Comparison of ENCODE assay signal across 8 mouse cellular contexts in the genomic region with DNA sequence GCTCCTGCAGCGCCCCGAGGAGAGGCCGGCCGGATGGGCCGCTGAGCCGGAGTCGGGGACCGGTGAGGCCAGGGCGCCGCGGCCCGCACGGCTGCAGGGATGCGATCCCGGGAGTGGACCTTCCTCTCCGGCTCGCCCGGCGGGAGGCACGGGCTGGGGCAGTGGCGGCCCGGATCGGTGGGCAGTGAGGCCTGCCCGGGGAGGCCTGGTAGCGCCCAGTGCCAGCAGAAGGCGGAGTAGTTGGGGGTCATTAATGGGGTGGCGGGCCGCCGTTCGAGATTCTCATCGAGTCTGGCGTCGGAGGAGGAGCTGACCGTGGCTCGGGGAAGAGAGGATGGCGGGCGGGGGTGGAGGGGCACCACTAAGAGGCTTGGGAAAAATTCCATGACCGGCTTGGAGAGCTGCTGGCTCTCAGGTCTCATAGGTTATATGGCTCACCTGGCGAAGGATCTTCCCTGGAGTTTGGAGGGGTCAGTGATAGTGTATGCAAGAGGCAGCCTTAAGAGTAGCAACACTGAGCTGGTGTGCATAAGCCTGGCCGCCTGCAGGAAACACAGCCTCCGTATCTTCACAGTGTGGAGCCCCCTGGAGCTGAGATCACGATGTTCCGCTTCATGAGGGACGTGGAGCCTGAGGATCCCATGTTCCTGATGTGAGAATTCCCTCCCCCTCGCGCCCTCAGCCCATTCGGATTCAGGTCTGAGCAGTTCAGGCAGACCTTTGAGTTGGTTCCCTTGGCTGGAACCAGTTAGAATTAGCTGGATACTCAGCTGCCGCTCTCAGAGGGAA. TPM values are rescaled to one million over a fixed set of nuclear protein-coding genes. Genes with fewer than 3 reads are reported as not detected.
A peak's percentile ranks its signal among the peaks of the same experiment; 100 is the strongest.
DNase-seq lines count a peak whose midpoint lies in the region; ATAC-seq and TF ChIP-seq lines count a peak whose summit lies in the region.

No protein-coding gene starts in this region.

- no peak for ATAC-seq in G1E (ENCODE audit: extremely low read depth, insufficient number of reproducible peaks, low FRiP score, poor library complexity, severe bottlenecking)
- peak; percentile 23 for ATAC-seq in embryonic facial prominence, embryonic 14.5 days (ENCODE audit: low read depth)
- peak; percentile 21; the same call in 1 of the 2 replicates for ATAC-seq in hindbrain, embryonic 14.5 days (ENCODE audit: low FRiP score)
- ATAC-seq in liver, embryonic 12.5 days, result no peak; the same call in 1 of the 2 replicates

- H3K27ac ChIP-seq in heart, adult 2 months, result peak overlapping the region; percentile 96
- H3K27ac ChIP-seq in embryonic facial prominence, embryonic 14.5 days (replicated peaks; ENCODE audit: low read depth, low read length), result peak overlapping the region; percentile 97
- peak overlapping the region; percentile 95 for H3K27ac ChIP-seq in hindbrain, embryonic 14.5 days
- peak overlapping the region; percentile 91 for H3K27ac ChIP-seq in liver, embryonic 12.5 days

- H3K79me2 ChIP-seq in heart, adult 2 months (replicated peaks; ENCODE audit: control insufficient read depth, insufficient read depth, low read length), result no peaks in the 10 kb centered on the region

- peak; percentile 27 for TF ChIP-seq CTCF in heart, adult 2 months (IDR thresholded peaks at IDR 0.05)
- no peak for TF ChIP-seq CTCF in G1E (IDR thresholded peaks at IDR 0.05; ENCODE audit: low read depth, low read length)

- no peaks in the 10 kb centered on the region for H3K27me3 ChIP-seq in heart, adult 2 months (ENCODE audit: control insufficient read depth, insufficient read depth, low read length)
- H3K27me3 ChIP-seq in G1E (ENCODE audit: insufficient read depth, low read length), result peaks cover 2% of the 10 kb centered on the region
- H3K27me3 ChIP-seq in embryonic facial prominence, embryonic 14.5 days (replicated peaks; ENCODE audit: control insufficient read depth, insufficient read depth, low read length), result no peaks in the 10 kb centered on the region
- H3K27me3 ChIP-seq in hindbrain, embryonic 14.5 days (ENCODE audit: control insufficient read depth, insufficient read depth, low read length), result no peaks in the 10 kb centered on the region
- H3K27me3 ChIP-seq in liver, embryonic 12.5 days (replicated peaks), result no peaks in the 10 kb centered on the region

- TF ChIP-seq EP300 in heart, adult 2 months (IDR thresholded peaks at IDR 0.05; ENCODE audit: insufficient read depth, low read depth, low read length), result no peak

- H3K4me2 ChIP-seq in embryonic facial prominence, embryonic 14.5 days (ENCODE audit: low read depth, low read length), result peak overlapping the region; percentile 92
- peak overlapping the region; percentile 81 for H3K4me2 ChIP-seq in hindbrain, embryonic 14.5 days (replicated peaks)
- H3K4me2 ChIP-seq in liver, embryonic 12.5 days, result peak overlapping the region; percentile 86

- H3K4me3 ChIP-seq in heart, adult 2 months, result peak overlapping the region; percentile 98
- peak overlapping the region; percentile 98 for H3K4me3 ChIP-seq in G1E (ENCODE audit: low read depth, low read length)
- peak overlapping the region; percentile 98 for H3K4me3 ChIP-seq in embryonic facial prominence, embryonic 14.5 days (ENCODE audit: low read depth, low read length)
- peak overlapping the region; percentile 96 for H3K4me3 ChIP-seq in hindbrain, embryonic 14.5 days (replicated peaks; ENCODE audit: low read length)
- peak overlapping the region; percentile 96 for H3K4me3 ChIP-seq in liver, embryonic 12.5 days

- peak overlapping the region; percentile 98 for H3K9ac ChIP-seq in heart, adult 2 months (ENCODE audit: low read depth, low read length)
- H3K9ac ChIP-seq in embryonic facial prominence, embryonic 14.5 days (ENCODE audit: low read depth, low read length), result peak overlapping the region; percentile 97
- peak overlapping the region; percentile 98 for H3K9ac ChIP-seq in hindbrain, embryonic 14.5 days
- peak overlapping the region; percentile 97 for H3K9ac ChIP-seq in liver, embryonic 12.5 days

- intact Hi-C loops in heart, adult 2 months (cut with DNase I), result loop anchor here (2.0 kb wide), 2 partner anchors 33 to 77 kb away; partner anchors contain the start of genes Cops7a and Zfp384
- intact Hi-C loops in heart, postnatal 36 days (cut with DNase I), result loop anchor here (2.0 kb wide), 2 partner anchors 33 to 77 kb away; partner anchors contain the start of genes Cops7a and Zfp384

- H3K36me3 ChIP-seq in heart, adult 2 months (ENCODE audit: control insufficient read depth, insufficient read depth, low read length), result peaks cover 4% of the 10 kb centered on the region
- H3K36me3 ChIP-seq in G1E (replicated peaks), result peaks cover 47% of the 10 kb centered on the region
- H3K36me3 ChIP-seq in embryonic facial prominence, embryonic 14.5 days (ENCODE audit: control insufficient read depth, insufficient read depth, low read length), result peaks cover 43% of the 10 kb centered on the region
- peaks cover 38% of the 10 kb centered on the region for H3K36me3 ChIP-seq in hindbrain, embryonic 14.5 days (replicated peaks; ENCODE audit: control insufficient read depth, insufficient read depth)
- peaks cover 41% of the 10 kb centered on the region for H3K36me3 ChIP-seq in liver, embryonic 12.5 days

- peaks cover 8% of the 10 kb centered on the region for H3K4me1 ChIP-seq in heart, adult 2 months (ENCODE audit: control insufficient read depth, insufficient read depth, low read length)
- H3K4me1 ChIP-seq in G1E (ENCODE audit: insufficient read depth, low read depth, low read length), result peaks cover 43% of the 10 kb centered on the region
- peaks cover 17% of the 10 kb centered on the region for H3K4me1 ChIP-seq in embryonic facial prominence, embryonic 14.5 days (ENCODE audit: control insufficient read depth, insufficient read depth, low read length)
- peaks cover 11% of the 10 kb centered on the region for H3K4me1 ChIP-seq in hindbrain, embryonic 14.5 days (replicated peaks; ENCODE audit: control insufficient read depth, insufficient read depth, low read length)
- H3K4me1 ChIP-seq in liver, embryonic 12.5 days, result peaks cover 36% of the 10 kb centered on the region

- H3K9me3 ChIP-seq in G1E (replicated peaks), result no peaks in the 10 kb centered on the region
- H3K9me3 ChIP-seq in embryonic facial prominence, embryonic 14.5 days (ENCODE audit: control insufficient read depth, low read length), result no peaks in the 10 kb centered on the region
- no peaks in the 10 kb centered on the region for H3K9me3 ChIP-seq in hindbrain, embryonic 14.5 days (ENCODE audit: control insufficient read depth, low read length)
- no peaks in the 10 kb centered on the region for H3K9me3 ChIP-seq in liver, embryonic 12.5 days (replicated peaks)

- no peak for DNase-seq in heart, adult 2 months
- DNase-seq in heart, postnatal 36 days, result no peak
- DNase-seq in G1E (ENCODE audit: low spot score), result peak; percentile 56
- DNase-seq in embryonic facial prominence, embryonic 14.5 days (ENCODE audit: low spot score), result peak; percentile 78
- peak; percentile 44 for DNase-seq in hindbrain, embryonic 14.5 days (ENCODE audit: low spot score)
- DNase-seq in retina, embryonic 14.5 days (ENCODE audit: low spot score), result peak; percentile 59
- no peak for DNase-seq in gastrocnemius, adult 18-20 months (ENCODE audit: low spot score)

- WGBS in heart, adult 2 months, result 2% methylated on average over 48 of the region's 48 CpGs
- under 1% methylated on average over 40 of the region's 48 CpGs for WGBS in embryonic facial prominence, embryonic 14.5 days
- under 1% methylated on average over 48 of the region's 48 CpGs for WGBS in hindbrain, embryonic 14.5 days
- WGBS in liver, embryonic 12.5 days (ENCODE audit: insufficient replicate concordance), result 2% methylated on average over 48 of the region's 48 CpGs

- TF ChIP-seq POLR2A in heart, adult 2 months (IDR thresholded peaks at IDR 0.05; ENCODE audit: insufficient read depth, low read depth, low read length), result no peak

RNA-seq across cellular contexts. Expression of gene Mlf2, which starts 0.5 kb away (rescaled TPM):
- 100 to 1,000 TPM; 179 to 194 TPM for total RNA-seq in heart, adult 2 months (2021)
- polyA plus RNA-seq in heart, adult 2 months (2012; rRNA removed), result 259 and 275 TPM in 2 replicates
- total RNA-seq in heart, postnatal 36 days (2021), result 100 to 1,000 TPM; 195 to 197 TPM
- total RNA-seq in G1E (2014; fragmentation: Nextera tagmentation), result 167 and 180 TPM in 2 replicates
- total RNA-seq in G1E (2017), result 86.5 and 99.2 TPM in 2 replicates
- polyA plus RNA-seq in G1E (2012), result 269 and 293 TPM in 2 replicates
- 346 and 352 TPM in 2 replicates for polyA plus RNA-seq in embryonic facial prominence, embryonic 14.5 days (2014; fragmentation: Nextera tagmentation; extraction: Ambion mirVana)
- 577 and 614 TPM in 2 replicates for polyA plus RNA-seq in hindbrain, embryonic 14.5 days (2014; fragmentation: Nextera tagmentation; extraction: Ambion mirVana)
- polyA plus RNA-seq in liver, embryonic 12.5 days (2016; fragmentation: Nextera tagmentation; extraction: Ambion mirVana), result 178 and 187 TPM in 2 replicates
- total RNA-seq in gastrocnemius, adult 18-20 months (2021), result 100 to 1,000 TPM; 196 to 205 TPM

RNA-seq across cellular contexts. Expression of gene Ptms, which starts 11.8 kb away (rescaled TPM):
- total RNA-seq in heart, adult 2 months (2021), result 100 to 1,000 TPM; 154 to 163 TPM
- 547 and 614 TPM in 2 replicates for polyA plus RNA-seq in heart, adult 2 months (2012; rRNA removed)
- total RNA-seq in heart, postnatal 36 days (2021), result 100 to 1,000 TPM; 192 to 194 TPM
- 5.6 and 6.3 TPM in 2 replicates for total RNA-seq in G1E (2014; fragmentation: Nextera tagmentation)
- 84.9 and 86.4 TPM in 2 replicates for total RNA-seq in G1E (2017)
- polyA plus RNA-seq in G1E (2012), result 34.1 and 43.1 TPM in 2 replicates
- 255 and 263 TPM in 2 replicates for polyA plus RNA-seq in embryonic facial prominence, embryonic 14.5 days (2014; fragmentation: Nextera tagmentation; extraction: Ambion mirVana)
- 674 and 707 TPM in 2 replicates for polyA plus RNA-seq in hindbrain, embryonic 14.5 days (2014; fragmentation: Nextera tagmentation; extraction: Ambion mirVana)
- 64.5 and 66.7 TPM in 2 replicates for polyA plus RNA-seq in liver, embryonic 12.5 days (2016; fragmentation: Nextera tagmentation; extraction: Ambion mirVana)
- total RNA-seq in gastrocnemius, adult 18-20 months (2021), result 100 to 1,000 TPM in 1 of 2 experiments, 10 to 100 TPM in 1; 64.3 to 105 TPM

RNA-seq across cellular contexts. Expression of gene Lag3, which starts 20.2 kb away (rescaled TPM):
- under 1 TPM; 0.32 to 0.34 TPM for total RNA-seq in heart, adult 2 months (2021)
- polyA plus RNA-seq in heart, adult 2 months (2012; rRNA removed), result 0.29 and 0.47 TPM in 2 replicates
- under 1 TPM; 0.19 to 0.43 TPM for total RNA-seq in heart, postnatal 36 days (2021)
- total RNA-seq in G1E (2014; fragmentation: Nextera tagmentation), result 0.68 TPM in 1 of 2 replicates, not detected in the other
- total RNA-seq in G1E (2017), result 0.12 TPM in 1 of 2 replicates, not detected in the other
- not detected in 2 replicates for polyA plus RNA-seq in G1E (2012)
- 1.9 and 2.4 TPM in 2 replicates for polyA plus RNA-seq in embryonic facial prominence, embryonic 14.5 days (2014; fragmentation: Nextera tagmentation; extraction: Ambion mirVana)
- polyA plus RNA-seq in hindbrain, embryonic 14.5 days (2014; fragmentation: Nextera tagmentation; extraction: Ambion mirVana), result 2.1 and 2.8 TPM in 2 replicates
- 0.32 and 0.33 TPM in 2 replicates for polyA plus RNA-seq in liver, embryonic 12.5 days (2016; fragmentation: Nextera tagmentation; extraction: Ambion mirVana)
- total RNA-seq in gastrocnemius, adult 18-20 months (2021), result under 1 TPM in 1 of 2 experiments, not detected in 1; 0.12 TPM

RNA-seq across cellular contexts. Expression of gene Cops7a, which starts 33.6 kb away (rescaled TPM):
- 10 to 100 TPM; 83.2 to 99.8 TPM for total RNA-seq in heart, adult 2 months (2021)
- polyA plus RNA-seq in heart, adult 2 months (2012; rRNA removed), result 208 and 238 TPM in 2 replicates
- 10 to 100 TPM; 93.6 to 98.8 TPM for total RNA-seq in heart, postnatal 36 days (2021)
- 123 and 194 TPM in 2 replicates for total RNA-seq in G1E (2014; fragmentation: Nextera tagmentation)
- 62.2 and 65.5 TPM in 2 replicates for total RNA-seq in G1E (2017)
- polyA plus RNA-seq in G1E (2012), result 59.2 and 79.0 TPM in 2 replicates
- 138 and 141 TPM in 2 replicates for polyA plus RNA-seq in embryonic facial prominence, embryonic 14.5 days (2014; fragmentation: Nextera tagmentation; extraction: Ambion mirVana)
- polyA plus RNA-seq in hindbrain, embryonic 14.5 days (2014; fragmentation: Nextera tagmentation; extraction: Ambion mirVana), result 92.4 and 93.1 TPM in 2 replicates
- 88.7 and 95.2 TPM in 2 replicates for polyA plus RNA-seq in liver, embryonic 12.5 days (2016; fragmentation: Nextera tagmentation; extraction: Ambion mirVana)
- total RNA-seq in gastrocnemius, adult 18-20 months (2021), result 100 to 1,000 TPM; 109 to 121 TPM

RNA-seq across cellular contexts. Expression of gene Cd4, which starts 43.7 kb away (rescaled TPM):
- under 1 TPM; 0.34 to 0.57 TPM for total RNA-seq in heart, adult 2 months (2021)
- 0.53 and 0.66 TPM in 2 replicates for polyA plus RNA-seq in heart, adult 2 months (2012; rRNA removed)
- under 1 TPM; 0.72 to 0.76 TPM for total RNA-seq in heart, postnatal 36 days (2021)
- total RNA-seq in G1E (2014; fragmentation: Nextera tagmentation) (not detected in 2 replicates), G1E (2017) (0.33 and 1.7 TPM in 2 replicates)
- not detected in 2 replicates for polyA plus RNA-seq in G1E (2012)
- 0.07 and 0.25 TPM in 2 replicates for polyA plus RNA-seq in embryonic facial prominence, embryonic 14.5 days (2014; fragmentation: Nextera tagmentation; extraction: Ambion mirVana)
- polyA plus RNA-seq in hindbrain, embryonic 14.5 days (2014; fragmentation: Nextera tagmentation; extraction: Ambion mirVana), result 0.27 and 0.35 TPM in 2 replicates
- polyA plus RNA-seq in liver, embryonic 12.5 days (2016; fragmentation: Nextera tagmentation; extraction: Ambion mirVana), result 0.05 and 0.07 TPM in 2 replicates
- under 1 TPM; 0.38 to 0.41 TPM for total RNA-seq in gastrocnemius, adult 18-20 months (2021)

Comparison
In these comparisons a context has a peak if more than half of its experiments do, and no peak if none do; other contexts are left out.
1. DNase-seq: peak in G1E (single experiment), embryonic facial prominence, embryonic 14.5 days (single experiment), hindbrain, embryonic 14.5 days (single experiment) and retina, embryonic 14.5 days (single experiment); none in heart, adult 2 months (0 of 2), heart, postnatal 36 days (0 of 2) and gastrocnemius, adult 18-20 months (single experiment).
2. ATAC-seq: peak in embryonic facial prominence, embryonic 14.5 days (single experiment) and hindbrain, embryonic 14.5 days (single experiment); none in G1E (single experiment) and liver, embryonic 12.5 days (single experiment).
3. Peak in every context shown above with its lines, with median percentiles within 50 percentile points of each other: H3K27ac ChIP-seq, H3K4me3 ChIP-seq, H3K9ac ChIP-seq and H3K4me2 ChIP-seq.